Mouse (Mus musculus) kidney, embryonic 14.5 days (tissue): ENCODE results near the gene Kif13a. TPM values are rescaled to one million over a fixed set of nuclear protein-coding genes. Genes with fewer than 3 reads are reported as not detected.

Experiments used
- ATAC-seq: fragments of 200-750 bp; cut with Nextera tagmentation; 2 replicates; pipeline ENCODE4 v1.8.0; 2017; ENCODE audit warnings: moderate number of reproducible peaks, mild to moderate bottlenecking, moderate TSS enrichment, moderate library complexity; ENCODE audit not compliant: low FRiP score, low TSS enrichment
- H3K27ac ChIP-seq: fragments of 300-500 bp; sonication (generic); 2 replicates; pipeline ENCODE4 v1.5.1; 2014; ENCODE audit warnings: low read depth, mild to moderate bottlenecking, low read length, moderate library complexity, mixed read lengths
- H3K27me3 ChIP-seq: fragments of 300-500 bp; sonication (generic); 2 replicates; pipeline ENCODE4 v1.6.1; 2014; ENCODE audit warnings: mild to moderate bottlenecking, low read length; ENCODE audit not compliant: control insufficient read depth, insufficient read depth
- H3K36me3 ChIP-seq: fragments of 300-500 bp; sonication (generic); 2 replicates; pipeline ENCODE4 v1.6.1; 2014; ENCODE audit warnings: low read length, mixed read lengths; ENCODE audit not compliant: control insufficient read depth, insufficient read depth
- H3K4me1 ChIP-seq: fragments of 300-500 bp; sonication (generic); 2 replicates; pipeline ENCODE4 v1.6.1; 2014; ENCODE audit warnings: low read length, mixed read lengths; ENCODE audit not compliant: control insufficient read depth, insufficient read depth
- H3K4me2 ChIP-seq: fragments of 300-500 bp; sonication (generic); replicated peaks from 2 replicates; pipeline ENCODE4 v1.6.1; 2014; ENCODE audit warnings: low read depth, mild to moderate bottlenecking, low read length
- H3K4me3 ChIP-seq: fragments of 300-500 bp; sonication (generic); 2 replicates; pipeline ENCODE4 v1.5.1; 2014; ENCODE audit warnings: mild to moderate bottlenecking, low read length
- H3K9ac ChIP-seq: fragments of 300-500 bp; sonication (generic); 2 replicates; pipeline ENCODE4 v1.6.1; 2014; ENCODE audit warnings: low read depth, mild to moderate bottlenecking, low read length, moderate library complexity
- H3K9me3 ChIP-seq: fragments of 300-500 bp; sonication (generic); 2 replicates; pipeline ENCODE4 v1.6.1; 2016; ENCODE audit warnings: low read length; ENCODE audit not compliant: control insufficient read depth
- WGBS: fragments of 180-500 bp; shearing (Covaris S2); extraction: QIAGEN DNeasy Blood & Tissue Kit; methylation state at CpG from one replicate; pipeline ENCODE4 v1.1.7; 2014; 5-methylcytosine and 5-hydroxymethylcytosine counted together
- polyA plus RNA-seq: library from polyadenylated mRNA; unstranded; fragments of >200 nt; fragmentation: Nextera tagmentation; extraction: Ambion mirVana; gene quantifications from 2 replicates; pipeline ENCODE4 v1.2.1, GENCODE M21; 2014

Kif13a gene
- polyA plus RNA-seq, 1 experiment from 2014 or later: 18.2 TPM

DNA sequence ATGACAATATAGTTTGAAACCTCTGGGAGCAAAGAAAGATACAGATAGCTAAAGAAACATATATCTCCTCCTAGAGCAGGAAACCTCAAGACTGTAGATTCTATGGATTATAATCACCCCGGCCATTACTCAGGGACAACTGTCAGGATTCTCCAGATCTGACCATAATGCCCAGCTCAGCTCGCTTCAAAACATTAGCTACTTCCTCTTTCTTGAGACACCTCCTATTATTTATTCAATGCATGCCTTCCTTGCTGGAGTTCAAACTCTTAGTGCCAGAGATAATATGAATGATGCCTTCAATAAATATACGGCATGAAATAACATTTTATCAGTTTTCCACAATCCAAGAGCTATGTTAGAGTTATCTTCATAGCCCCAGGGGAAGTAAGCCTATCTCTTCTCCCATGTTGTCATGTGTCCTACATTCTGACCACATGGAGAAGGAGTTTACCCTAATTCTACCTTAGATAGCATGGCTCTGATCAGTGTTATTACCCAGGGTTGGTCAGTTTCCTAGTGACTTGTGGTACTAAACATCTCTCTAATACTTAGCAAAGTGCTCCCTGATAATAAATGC is 66.4 kb downstream of the Kif13a start:
- Histone ChIP-seq H3K9ac (no peak overlapping the region), H3K27me3 (no peaks in the 10 kb centered on the region), H3K36me3 (no peaks in the 10 kb centered on the region), H3K9me3 (no peaks in the 10 kb centered on the region), H3K27ac (no peak overlapping the region), H3K4me1 (no peaks in the 10 kb centered on the region), H3K4me3 (no peak overlapping the region), H3K4me2 (no peak overlapping the region)
- 79% methylated on average over 3 of the region's 3 CpGs for WGBS
- no peak for ATAC-seq

GRCm38 (mm10) chr13:46859876-46860275 is 69.8 kb downstream of the Kif13a start:
- Histone ChIP-seq H3K4me3 (no peak overlapping the region), H3K27ac (no peak overlapping the region), H3K36me3 (no peaks in the 10 kb centered on the region), H3K4me1 (0 out of 2 replicates have a peak, but pooled peaks cover 2% of the 10 kb centered on the region), H3K9ac (no peak overlapping the region), H3K27me3 (no peaks in the 10 kb centered on the region), H3K4me2 (no peak overlapping the region), H3K9me3 (no peaks in the 10 kb centered on the region)
- ATAC-seq: no peak
- WGBS: 91% methylated on average over 2 of the region's 2 CpGs

DNA sequence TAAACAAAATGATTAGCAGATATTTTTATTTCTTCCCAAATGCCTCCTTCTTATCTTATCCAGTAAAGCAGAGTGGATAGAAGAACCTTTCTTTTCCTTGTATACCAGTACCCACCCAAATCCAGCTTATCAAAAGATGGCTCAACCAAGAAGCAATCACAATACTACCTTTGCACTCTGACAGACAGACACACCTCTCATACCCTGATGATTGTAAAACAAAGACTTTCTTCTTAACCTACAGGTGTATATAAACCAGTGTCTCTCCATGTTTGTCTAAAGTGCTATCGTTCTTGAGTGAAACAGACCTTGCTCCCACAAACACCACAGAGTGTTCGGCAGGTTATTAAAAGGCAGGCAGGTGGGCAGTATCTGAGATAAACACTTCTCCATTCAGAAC is 70.5 kb downstream of the Kif13a start:
- Histone ChIP-seq H3K36me3 (no peaks in the 10 kb centered on the region), H3K4me1 (0 out of 2 replicates have a peak, but pooled peaks cover 2% of the 10 kb centered on the region), H3K27ac (no peak overlapping the region), H3K9me3 (no peaks in the 10 kb centered on the region), H3K4me3 (no peak overlapping the region), H3K27me3 (no peaks in the 10 kb centered on the region), H3K9ac (no peak overlapping the region), H3K4me2 (no peak overlapping the region)
- ATAC-seq: no peak
- 91% methylated on average over 2 of the region's 2 CpGs for WGBS

DNA sequence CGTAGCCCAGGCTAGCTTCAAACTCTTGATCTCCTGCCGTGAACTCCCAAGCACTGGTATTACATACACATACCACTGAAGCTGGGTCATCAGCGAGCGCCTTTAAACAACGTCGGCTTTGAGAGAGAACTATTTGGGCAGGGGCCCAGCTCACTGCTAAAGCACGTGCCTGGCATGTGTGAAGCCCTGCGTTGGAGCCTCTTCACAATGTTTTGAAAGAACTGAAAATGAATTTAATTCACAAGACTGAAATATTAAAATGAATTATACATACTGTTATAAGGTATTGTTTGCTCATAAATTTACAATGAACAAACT is 70.9 kb downstream of the Kif13a start:
- Histone ChIP-seq H3K27ac (no peak overlapping the region), H3K4me1 (0 out of 2 replicates have a peak, but pooled peaks cover 2% of the 10 kb centered on the region), H3K9me3 (no peaks in the 10 kb centered on the region), H3K9ac (no peak overlapping the region), H3K36me3 (no peaks in the 10 kb centered on the region), H3K27me3 (no peaks in the 10 kb centered on the region), H3K4me3 (no peak overlapping the region), H3K4me2 (no peak overlapping the region)
- WGBS: 91% methylated on average over 8 of the region's 8 CpGs
- no peak for ATAC-seq

- no peak overlapping the region for H3K9ac ChIP-seq
- H3K4me2 ChIP-seq: no peak overlapping the region
- no peaks in the 10 kb centered on the region for H3K36me3 ChIP-seq
- H3K27ac ChIP-seq: no peak overlapping the region
- H3K4me3 ChIP-seq: no peak overlapping the region
- 97% methylated on average over 8 of the region's 8 CpGs for WGBS
- no peaks in the 10 kb centered on the region for H3K27me3 ChIP-seq
- H3K4me1 ChIP-seq: 0 out of 2 replicates have a peak, but pooled peaks cover 2% of the 10 kb centered on the region
- no peaks in the 10 kb centered on the region for H3K9me3 ChIP-seq
- no peak for ATAC-seq
Measured at GRCm38 (mm10) chr13:46858143-46858834, 71.4 kb downstream of the Kif13a start.

DNA sequence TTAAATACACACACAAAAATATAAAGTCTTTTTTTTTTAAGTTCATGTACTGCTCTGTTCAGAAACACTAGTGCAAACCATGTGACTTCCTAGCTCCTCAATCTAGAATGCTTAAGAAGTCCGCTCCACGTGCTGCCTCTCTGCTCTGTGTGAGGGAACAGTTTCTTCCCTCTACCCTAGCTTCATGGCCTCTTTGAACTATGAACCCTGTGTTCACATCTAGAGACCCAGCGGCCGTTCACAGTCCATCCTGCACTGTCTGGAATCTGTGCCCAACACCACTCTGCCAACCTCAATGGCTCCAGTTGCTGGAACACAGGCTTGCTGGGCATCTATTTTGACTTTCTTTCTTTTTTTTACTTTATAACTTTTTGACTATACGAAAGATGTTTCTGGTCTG is 75.2 kb downstream of the Kif13a start:
- no peaks in the 10 kb centered on the region for H3K36me3 ChIP-seq
- ATAC-seq: no peak
- 0 out of 2 replicates have a peak, but pooled peaks cover 2% of the 10 kb centered on the region for H3K4me1 ChIP-seq
- no peaks in the 10 kb centered on the region for H3K27me3 ChIP-seq
- no peak overlapping the region for H3K27ac ChIP-seq
- 85% methylated on average over 5 of the region's 5 CpGs for WGBS
- no peak overlapping the region for H3K4me3 ChIP-seq
- no peaks in the 10 kb centered on the region for H3K9me3 ChIP-seq
- no peak overlapping the region for H3K9ac ChIP-seq
- no peak overlapping the region for H3K4me2 ChIP-seq

- Histone ChIP-seq H3K4me2 (no peak overlapping the region), H3K9me3 (no peaks in the 10 kb centered on the region), H3K9ac (no peak overlapping the region), H3K4me3 (no peak overlapping the region), H3K36me3 (no peaks in the 10 kb centered on the region), H3K27me3 (no peaks in the 10 kb centered on the region), H3K4me1 (0 out of 2 replicates have a peak, but pooled peaks cover 2% of the 10 kb centered on the region), H3K27ac (no peak overlapping the region)
- 96% methylated on average over 4 of the region's 4 CpGs for WGBS
- no peak for ATAC-seq
Measured at GRCm38 (mm10) chr13:46852470-46852869, 77.2 kb downstream of the Kif13a start.

DNA sequence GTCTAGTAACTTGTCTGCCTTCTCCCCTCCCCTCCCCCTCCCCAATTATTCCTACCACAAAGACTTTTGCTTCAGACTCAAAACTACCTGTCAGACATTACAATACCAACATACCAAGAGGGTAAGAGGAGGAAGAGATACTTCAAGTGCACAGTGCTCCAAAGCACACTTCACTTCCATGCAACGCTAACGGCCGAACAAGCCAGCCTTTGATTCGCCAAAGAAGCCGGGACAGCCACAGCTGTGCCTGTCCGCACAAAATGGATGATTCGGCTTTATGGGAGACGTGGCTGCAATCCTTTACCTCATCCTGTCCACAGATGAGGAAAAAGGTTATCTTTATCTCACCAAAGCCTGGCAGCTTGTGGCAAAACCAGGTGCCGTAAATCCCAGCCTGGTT is 84.2 kb downstream of the Kif13a start:
- 86% methylated on average over 9 of the region's 9 CpGs for WGBS
- Histone ChIP-seq H3K27me3 (no peaks in the 10 kb centered on the region), H3K4me1 (no peaks in the 10 kb centered on the region), H3K4me2 (no peak overlapping the region), H3K9me3 (no peaks in the 10 kb centered on the region), H3K9ac (no peak overlapping the region), H3K27ac (no peak overlapping the region), H3K4me3 (no peak overlapping the region), H3K36me3 (no peaks in the 10 kb centered on the region; the same call in 1 of the 2 replicates)
- ATAC-seq: no peak

GRCm38 (mm10) chr13:46844561-46845235 is 85.0 kb downstream of the Kif13a start:
- no peak overlapping the region for H3K27ac ChIP-seq
- H3K4me1 ChIP-seq: no peaks in the 10 kb centered on the region
- H3K9me3 ChIP-seq: no peaks in the 10 kb centered on the region
- H3K36me3 ChIP-seq: no peaks in the 10 kb centered on the region; the same call in 1 of the 2 replicates
- WGBS: 81% methylated on average over 12 of the region's 12 CpGs
- no peak overlapping the region for H3K9ac ChIP-seq
- H3K4me3 ChIP-seq: no peak overlapping the region
- no peaks in the 10 kb centered on the region for H3K27me3 ChIP-seq
- no peak for ATAC-seq
- no peak overlapping the region for H3K4me2 ChIP-seq
